Mouse (Mus musculus) CH12.LX (cell line): ENCODE measurements around the gene Stk39. TPM values are rescaled to one million over a fixed set of nuclear protein-coding genes. Genes with fewer than 3 reads are reported as not detected.

ENCODE experiments used
- DNase-seq: peaks from one replicate; pipeline ENCODE4 v3.0.0-alpha.2; 2013; ENCODE audit errors: extremely low read depth
- H3K27ac ChIP-seq: 2 replicates; pipeline ENCODE4 v1.5.1; 2012; ENCODE audit warnings: low read depth, mild to moderate bottlenecking, control low read depth, moderate library complexity; ENCODE audit not compliant: insufficient read depth
- H3K27me3 ChIP-seq: replicated peaks from 2 replicates; pipeline ENCODE3; 2012; ENCODE audit warnings: inconsistent platforms
- H3K36me3 ChIP-seq, 2 experiments: replicated peaks in 1 of 2; 2 replicates each; pipeline versions ENCODE3 to v1.6.1; 2012; ENCODE audit warnings: inconsistent platforms in 1 of 2, low read length in 1 of 2, mild to moderate bottlenecking in 1 of 2, mixed read lengths in 1 of 2, moderate library complexity in 1 of 2; ENCODE audit not compliant: control insufficient read depth in 1 of 2, insufficient read depth in 1 of 2
- H3K4me1 ChIP-seq, 2 experiments: 2 replicates each; pipeline ENCODE4 v1.6.1; 2012; ENCODE audit warnings: inconsistent platforms in 1 of 2, moderate library complexity in 1 of 2; ENCODE audit not compliant: insufficient read depth in 2 of 2, control insufficient read depth in 1 of 2
- H3K4me2 ChIP-seq: 2 replicates; pipeline ENCODE4 v1.6.1; 2012; ENCODE audit warnings: low read depth, mild to moderate bottlenecking, control low read depth; ENCODE audit not compliant: poor library complexity, insufficient read depth, severe bottlenecking
- H3K4me3 ChIP-seq, 3 experiments: fragments of 150-350 bp in 1 of 3; sonication (generic) in 1 of 3; replicated peaks in 1 of 3; 2 replicates each; pipeline versions ENCODE3 to v1.5.1; 2011 to 2012; ENCODE audit warnings: low read depth in 2 of 3, low read length in 2 of 3, mild to moderate bottlenecking in 2 of 3, moderate library complexity in 2 of 3, control low read depth in 1 of 3, improper control_type of control experiment in 1 of 3, inconsistent platforms in 1 of 3, mixed read lengths in 1 of 3; ENCODE audit not compliant: poor library complexity in 1 of 3
- H3K79me2 ChIP-seq: replicated peaks from 2 replicates; pipeline ENCODE4 v1.6.1; 2012; ENCODE audit warnings: mild to moderate bottlenecking, moderate library complexity; ENCODE audit not compliant: control insufficient read depth, poor library complexity, insufficient read depth, severe bottlenecking; ENCODE audit errors: extremely low read depth
- H3K9ac ChIP-seq: 2 replicates; pipeline ENCODE4 v1.6.1; 2012; ENCODE audit warnings: low read depth, mild to moderate bottlenecking, control low read depth, moderate library complexity; ENCODE audit not compliant: insufficient read depth
- H3K9me3 ChIP-seq: replicated peaks from 2 replicates; pipeline ENCODE3; 2012; ENCODE audit warnings: low read length, inconsistent platforms, mixed read lengths
- E2F4 ChIP-seq: IDR thresholded peaks from 2 replicates; pipeline ENCODE4 v1.6.1; 2011; ENCODE audit warnings: low read depth, low read length, improper control_type of control experiment; ENCODE audit not compliant: insufficient replicate concordance
- ELF1 ChIP-seq: IDR thresholded peaks from 2 replicates; pipeline ENCODE4 v1.6.1; 2014; ENCODE audit warnings: low read depth, mild to moderate bottlenecking, inconsistent platforms, low read length, improper control_type of control experiment
- EP300 ChIP-seq: IDR thresholded peaks from 2 replicates; pipeline ENCODE4 v1.6.1; 2011; ENCODE audit warnings: low read length, improper control_type of control experiment
- ETS1 ChIP-seq: conservative IDR thresholded peaks from 2 replicates; pipeline ENCODE4 v1.6.1; 2012; ENCODE audit warnings: low read depth, mild to moderate bottlenecking, inconsistent platforms, low read length, improper control_type of control experiment, moderate library complexity
- HCFC1 ChIP-seq: IDR thresholded peaks from 2 replicates; pipeline ENCODE4 v1.6.1; 2012; ENCODE audit warnings: low read depth, mild to moderate bottlenecking, inconsistent platforms, low read length, improper control_type of control experiment
- IRF4 ChIP-seq: IDR thresholded peaks from 2 replicates; pipeline ENCODE4 v1.6.1; 2014; ENCODE audit warnings: low read depth, mild to moderate bottlenecking, inconsistent platforms, low read length, improper control_type of control experiment
- KAT2A ChIP-seq: IDR thresholded peaks from 2 replicates; pipeline ENCODE4 v1.6.1; 2012; ENCODE audit warnings: low read length, improper control_type of control experiment, inconsistent platforms; ENCODE audit not compliant: insufficient replicate concordance
- MEF2A ChIP-seq: IDR thresholded peaks from 2 replicates; pipeline ENCODE4 v1.6.1; 2014; ENCODE audit warnings: low read depth, mild to moderate bottlenecking, inconsistent platforms, low read length, improper control_type of control experiment, borderline replicate concordance
- MXI1 ChIP-seq: IDR thresholded peaks from 2 replicates; pipeline ENCODE4 v1.6.1; 2011; ENCODE audit warnings: mild to moderate bottlenecking, low read depth, low read length, improper control_type of control experiment
- PAX5 ChIP-seq: IDR thresholded peaks from 2 replicates; pipeline ENCODE4 v1.6.1; 2012; ENCODE audit warnings: low read length, inconsistent platforms, mixed read lengths
- POLR2AphosphoS2 ChIP-seq: IDR thresholded peaks from 2 replicates; pipeline ENCODE4 v1.6.1; 2011; ENCODE audit warnings: low read depth, low read length, improper control_type of control experiment
- SIN3A ChIP-seq: IDR thresholded peaks from 2 replicates; pipeline ENCODE4 v1.6.1; 2012; ENCODE audit warnings: low read length, improper control_type of control experiment, inconsistent platforms
- TBP ChIP-seq: conservative IDR thresholded peaks from 2 replicates; pipeline ENCODE4 v1.6.1; 2011; ENCODE audit warnings: low read depth, low read length, improper control_type of control experiment
- ZKSCAN1 ChIP-seq: IDR thresholded peaks from 2 replicates; pipeline ENCODE4 v1.6.1; 2012; ENCODE audit warnings: low read depth, inconsistent platforms, low read length, improper control_type of control experiment, borderline replicate concordance
- ZNF384 ChIP-seq: IDR thresholded peaks from 2 replicates; pipeline ENCODE4 v1.6.1; 2012; ENCODE audit warnings: low read depth, low read length, improper control_type of control experiment, inconsistent platforms
- dilution Hi-C: fragments of 300-500 bp; cut with MboI; formaldehyde crosslinking; loops from 2 replicates; pipeline ENCODE4 v1.14.3; 2020; ENCODE audit warnings: low sequenced_read_pairs; ENCODE audit not compliant: extremely low pct_unique_long_range_greater_than_20kb, extremely low pct_ligation_motif_present
- in situ Hi-C: fragments of 300-500 bp; cut with MboI; formaldehyde crosslinking; loops from 3 replicates; pipeline ENCODE4 v1.14.3; 2019; ENCODE audit warnings: low sequenced_read_pairs, low pct_ligation_motif_present, low pct_unique_long_range_greater_than_20kb, mixed read lengths
- polyA plus RNA-seq: library from polyadenylated mRNA; unstranded; fragments of >175 nt; gene quantifications from 2 replicates; pipeline ENCODE4 v1.2.1, GENCODE M21; 2012; ENCODE audit warnings: low read depth; ENCODE audit not compliant: insufficient read length
- total RNA-seq, 2 experiments: library from RNA; depleted of rRNA; stranded (reverse); fragments of 300-350 nt in 1 of 2; fragments of >200 nt in 1 of 2; gene quantifications; 2 replicates each; pipeline ENCODE4 v1.2.3; 2012 to 2014

Gene Stk39
- total and polyA plus RNA-seq, 3 experiments: not detected

GRCm38 (mm10) chr2:68222227-68222873 lies 249.7 kb downstream of the Stk39 start:
- DNase-seq: no peak
- dilution Hi-C loops: no loop called here
- Histone ChIP-seq H3K79me2 (no peaks in the 10 kb centered on the region), H3K9me3 (peaks cover 85% of the 10 kb centered on the region), H3K4me3 (no peak overlapping the region), H3K27ac (no peak overlapping the region), H3K9ac (no peak overlapping the region), H3K4me2 (no peak overlapping the region), H3K36me3 (no peaks in the 10 kb centered on the region), H3K4me1 (no peaks in the 10 kb centered on the region), H3K27me3 (no peaks in the 10 kb centered on the region)
- in situ Hi-C loops: no loop called here
- no peak for TF ChIP-seq ELF1
- no peak for TF ChIP-seq MEF2A
- no peak for TF ChIP-seq PAX5
- no peak for TF ChIP-seq TBP

GRCm38 (mm10) chr2:68221226-68221625 lies 250.8 kb downstream of the Stk39 start:
- in situ Hi-C loops: no loop called here
- Histone ChIP-seq H3K27me3 (no peaks in the 10 kb centered on the region), H3K4me1 (no peaks in the 10 kb centered on the region), H3K4me3 (no peak overlapping the region), H3K4me2 (no peak overlapping the region), H3K9ac (no peak overlapping the region), H3K79me2 (no peaks in the 10 kb centered on the region), H3K36me3 (no peaks in the 10 kb centered on the region), H3K27ac (no peak overlapping the region), H3K9me3 (peaks cover 86% of the 10 kb centered on the region)
- TF ChIP-seq TBP (no peak), POLR2AphosphoS2 (no peak), E2F4 (no peak), SIN3A (no peak), ETS1 (no peak), MXI1 (no peak), MEF2A (no peak), ZKSCAN1 (no peak), ZNF384 (no peak), EP300 (no peak), IRF4 (no peak), HCFC1 (no peak), KAT2A (no peak)
- dilution Hi-C loops: no loop called here
- DNase-seq: no peak
